Mouse (Mus musculus) spleen, adult 2 months (tissue): ENCODE data around the gene Hbs1l. TPM values are rescaled to one million over a fixed set of nuclear protein-coding genes. Genes with fewer than 3 reads are reported as not detected.

Experiments
- DNase-seq, 2 experiments: peaks; one replicate each; pipeline versions ENCODE4 v3.0.0 to v3.0.0-alpha.2; 2012 to 2021; ENCODE audit warnings: low spot score in 2 of 2, low read depth in 1 of 2
- H3K27ac ChIP-seq: fragments of 200-500 bp; 2 replicates; pipeline ENCODE4 v1.5.1; 2012; ENCODE audit warnings: low read length, inconsistent platforms; ENCODE audit not compliant: insufficient read depth
- H3K27me3 ChIP-seq: fragments of 200-500 bp; 2 replicates; pipeline ENCODE4 v1.6.1; 2012; ENCODE audit warnings: mild to moderate bottlenecking, moderate library complexity, low read length, inconsistent platforms; ENCODE audit not compliant: control insufficient read depth, insufficient read depth
- H3K36me3 ChIP-seq: fragments of 200-500 bp; 2 replicates; pipeline ENCODE4 v1.6.1; 2012; ENCODE audit warnings: mild to moderate bottlenecking, low read length, inconsistent platforms; ENCODE audit not compliant: control insufficient read depth, insufficient read depth
- H3K4me1 ChIP-seq: fragments of 200-500 bp; 2 replicates; pipeline ENCODE4 v1.6.1; 2011; ENCODE audit warnings: inconsistent platforms; ENCODE audit not compliant: control insufficient read depth, insufficient read depth, insufficient read length
- H3K4me3 ChIP-seq: fragments of 200-500 bp; 2 replicates; pipeline ENCODE4 v1.5.1; 2011; ENCODE audit warnings: mild to moderate bottlenecking, inconsistent platforms; ENCODE audit not compliant: insufficient read depth, insufficient read length; ENCODE audit errors: extremely low read depth
- CTCF ChIP-seq: fragments of 200-500 bp; IDR thresholded peaks from 2 replicates; pipeline ENCODE4 v1.5.1; 2011; ENCODE audit warnings: mild to moderate bottlenecking, inconsistent platforms; ENCODE audit not compliant: insufficient read depth, insufficient read length, insufficient replicate concordance; ENCODE audit errors: extremely low read depth
- POLR2A ChIP-seq: fragments of 200-500 bp; IDR thresholded peaks from 2 replicates; pipeline ENCODE4 v1.6.1; 2011; ENCODE audit warnings: low read depth, low read length, inconsistent platforms
- WGBS: fragments of 180-500 bp; shearing (Covaris S2); methylation state at CpG from one replicate; pipeline ENCODE4 v1.1.7; 2018; 5-methylcytosine and 5-hydroxymethylcytosine counted together
- polyA plus RNA-seq: library from polyadenylated mRNA; depleted of rRNA; stranded (reverse); fragments of >200 nt; gene quantifications from 2 replicates; pipeline ENCODE4 v1.2.3, GENCODE M21; 2012

Gene Hbs1l
- polyA plus RNA-seq, 1 experiment = 9.3 TPM

- WGBS = 89% methylated on average over 8 of the region's 8 CpGs
- TF ChIP-seq POLR2A = no peak
- TF ChIP-seq CTCF = no peak
- Histone ChIP-seq H3K4me1 (no peaks in the 10 kb centered on the region), H3K27me3 (no peaks in the 10 kb centered on the region), H3K4me3 (no peak overlapping the region), H3K36me3 (no peaks in the 10 kb centered on the region), H3K27ac (no peak overlapping the region)
- no peak for DNase-seq
Measured at GRCm38 (mm10) chr10:21399622-21400021, 103.8 kb downstream of the Hbs1l start.

DNA sequence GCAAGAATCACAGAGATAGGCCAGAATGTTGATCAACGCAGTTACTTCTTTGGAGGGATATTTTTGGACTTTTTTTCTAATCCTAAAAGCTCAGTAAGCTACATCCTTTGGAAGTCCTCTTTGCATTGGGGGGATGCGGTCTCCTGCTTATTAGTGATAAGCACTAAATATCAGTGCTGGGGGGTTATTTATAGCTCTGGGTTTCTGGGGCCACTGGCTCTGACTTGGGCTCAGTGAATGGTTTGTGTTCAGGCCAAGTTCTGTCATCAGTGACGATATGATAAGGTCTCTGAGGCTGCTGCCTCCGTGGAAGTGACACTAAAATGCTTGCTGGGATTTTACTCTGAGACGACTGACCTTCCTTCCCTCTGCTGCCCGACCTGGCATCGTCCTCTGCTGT is 104.3 kb downstream of the Hbs1l start:
- 67% methylated on average over 7 of the region's 7 CpGs for WGBS
- no peak overlapping the region for H3K27ac ChIP-seq
- no peaks in the 10 kb centered on the region for H3K27me3 ChIP-seq
- DNase-seq = no peak
- no peak overlapping the region for H3K4me3 ChIP-seq
- no peaks in the 10 kb centered on the region for H3K4me1 ChIP-seq
- TF ChIP-seq POLR2A = no peak
- no peak for TF ChIP-seq CTCF
- H3K36me3 ChIP-seq = no peaks in the 10 kb centered on the region

- Histone ChIP-seq H3K4me1 (no peaks in the 10 kb centered on the region), H3K27ac (no peak overlapping the region), H3K36me3 (no peaks in the 10 kb centered on the region), H3K4me3 (no peak overlapping the region), H3K27me3 (no peaks in the 10 kb centered on the region)
- no peak for DNase-seq
- TF ChIP-seq POLR2A = no peak
- no peak for TF ChIP-seq CTCF
- WGBS = 80% methylated on average over 2 of the region's 2 CpGs
Measured at GRCm38 (mm10) chr10:21400453-21400852, 104.7 kb downstream of the Hbs1l start.

DNA sequence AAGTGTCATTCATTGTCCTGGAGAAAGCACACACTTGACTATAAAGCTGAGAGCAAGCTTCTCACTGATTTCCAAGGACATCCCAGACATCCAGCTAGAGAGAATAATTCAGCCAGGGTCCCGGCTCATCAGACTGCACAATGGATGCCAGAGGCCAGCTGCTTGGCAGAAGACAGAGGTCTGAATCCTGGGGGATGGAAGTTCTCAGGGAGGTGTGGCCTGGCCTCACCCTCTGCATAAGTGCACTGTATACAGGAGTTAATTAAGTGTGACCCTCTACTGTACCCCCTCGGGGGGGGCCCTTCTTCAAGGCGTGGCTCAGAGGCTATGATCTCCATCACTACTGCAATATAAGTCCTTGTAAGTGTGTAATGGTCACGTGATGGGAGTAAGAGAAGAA is 105.5 kb downstream of the Hbs1l start:
- Histone ChIP-seq H3K27ac (no peak overlapping the region), H3K4me3 (no peak overlapping the region), H3K4me1 (no peaks in the 10 kb centered on the region), H3K27me3 (no peaks in the 10 kb centered on the region), H3K36me3 (no peaks in the 10 kb centered on the region)
- 77% methylated on average over 4 of the region's 4 CpGs for WGBS
- no peak for TF ChIP-seq POLR2A
- no peak for TF ChIP-seq CTCF
- no peak for DNase-seq

DNA sequence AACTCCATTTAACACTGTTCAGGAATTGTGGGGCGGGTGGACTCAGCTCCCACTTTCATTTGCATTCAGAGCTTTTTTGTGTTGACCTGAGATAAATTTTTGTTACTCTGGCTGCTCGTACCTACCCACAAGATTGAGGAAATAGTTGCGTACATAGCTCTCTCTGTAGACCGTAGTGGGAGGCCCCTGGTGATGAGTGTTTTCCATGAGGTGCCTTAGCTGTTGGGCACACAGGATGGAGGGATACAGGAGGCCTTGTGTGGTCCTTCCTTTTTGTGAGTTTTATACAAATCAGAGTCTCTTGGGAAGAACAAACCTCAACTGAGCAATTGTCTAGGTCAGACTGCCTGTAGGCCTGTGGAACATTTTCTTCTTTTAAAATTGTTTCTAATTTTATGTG is 109.0 kb downstream of the Hbs1l start:
- no peaks in the 10 kb centered on the region for H3K36me3 ChIP-seq
- no peaks in the 10 kb centered on the region for H3K27me3 ChIP-seq
- TF ChIP-seq POLR2A (no peak), CTCF (no peak)
- WGBS = 83% methylated on average over 4 of the region's 4 CpGs
- no peaks in the 10 kb centered on the region for H3K4me1 ChIP-seq
- no peak overlapping the region for H3K4me3 ChIP-seq
- H3K27ac ChIP-seq = no peak overlapping the region
- DNase-seq = no peak

DNA sequence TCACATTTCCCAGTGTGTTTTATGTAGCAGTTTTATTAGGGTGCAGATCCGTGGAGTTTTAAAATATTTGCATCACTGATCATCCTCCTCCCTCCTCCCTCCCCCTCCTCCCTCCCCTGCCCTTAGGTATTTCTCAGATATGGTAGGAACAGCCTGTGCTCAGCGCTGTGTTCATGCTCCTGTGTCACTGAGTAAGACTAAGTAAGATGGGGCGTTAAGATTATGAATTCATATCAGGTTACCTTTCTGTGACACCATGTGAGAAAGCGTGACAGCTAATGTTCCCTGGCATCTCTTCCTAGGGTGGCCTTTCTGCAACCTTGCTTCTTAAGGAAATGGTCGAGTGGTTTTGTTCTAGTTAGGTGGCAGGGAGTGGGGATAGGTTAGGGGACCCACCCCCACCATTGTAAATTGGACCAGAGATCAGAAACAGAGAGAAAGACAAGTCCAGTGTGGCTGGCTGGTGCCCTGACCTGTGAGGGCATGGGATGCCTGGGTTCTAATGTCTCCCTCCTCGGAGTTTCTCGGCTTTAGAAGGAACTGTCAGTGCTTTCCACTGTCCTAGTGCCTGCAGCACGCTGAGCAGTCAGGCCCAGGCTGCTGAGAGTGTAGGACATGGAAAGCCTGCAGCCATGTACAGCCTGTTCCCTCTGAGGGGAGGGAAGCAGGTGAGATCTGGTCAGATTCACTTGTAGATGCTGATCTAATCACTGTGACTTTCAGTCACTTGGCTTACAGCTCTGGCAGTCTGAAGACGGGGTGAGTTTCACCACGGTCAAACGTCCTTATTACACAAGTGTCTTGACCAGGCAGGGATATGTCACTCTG is 110.1 kb downstream of the Hbs1l start:
- no peaks in the 10 kb centered on the region for H3K36me3 ChIP-seq
- no peaks in the 10 kb centered on the region for H3K4me1 ChIP-seq
- no peak overlapping the region for H3K4me3 ChIP-seq
- no peaks in the 10 kb centered on the region for H3K27me3 ChIP-seq
- TF ChIP-seq POLR2A = no peak
- TF ChIP-seq CTCF = no peak
- WGBS = 84% methylated on average over 11 of the region's 11 CpGs
- DNase-seq = no peak
- no peak overlapping the region for H3K27ac ChIP-seq

GRCm38 (mm10) chr10:21410711-21411110 is 114.9 kb downstream of the Hbs1l start:
- Histone ChIP-seq H3K27ac (no peak overlapping the region), H3K36me3 (no peaks in the 10 kb centered on the region), H3K27me3 (no peaks in the 10 kb centered on the region), H3K4me1 (no peaks in the 10 kb centered on the region), H3K4me3 (no peak overlapping the region)
- no peak for TF ChIP-seq CTCF
- no peak for TF ChIP-seq POLR2A
- 75% methylated on average over 5 of the region's 5 CpGs for WGBS
- no peak for DNase-seq
